32 mouse cellular contexts compared by ENCODE assay signal in the genomic region with DNA sequence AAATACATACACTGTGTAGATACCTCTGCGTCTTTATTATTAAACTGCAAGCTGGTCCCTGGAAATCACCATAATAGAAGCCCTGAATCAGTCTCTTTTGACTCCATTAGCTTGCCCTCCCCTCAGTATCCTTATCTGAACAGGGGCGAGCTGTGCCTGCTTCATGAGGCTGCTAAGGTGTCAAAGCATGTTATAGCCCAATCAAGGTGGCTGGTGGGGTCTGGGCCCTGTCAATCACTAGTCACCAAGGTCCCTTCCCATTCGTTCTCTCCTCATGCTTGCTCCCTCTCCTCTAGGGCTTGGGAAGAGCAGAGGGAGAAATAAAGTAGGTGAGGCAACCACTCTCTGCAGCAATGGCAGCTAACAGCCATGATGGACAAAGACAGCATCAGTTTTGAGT. TPM values are rescaled to one million over a fixed set of nuclear protein-coding genes. Genes with fewer than 3 reads are reported as not detected.
DNase-seq lines count a peak whose midpoint lies in the region; ATAC-seq and TF ChIP-seq lines count a peak whose summit lies in the region.
"Had no signal": no experiment of that assay in that cellular context is flagged by ENCODE, and none has a peak within 500 bp of the region (broad histone marks: within the 10 kb centered on the region; RNA-seq: fewer than 3 reads in every experiment).

No protein-coding gene starts in this region.

- no peak for ATAC-seq in liver, embryonic 12.5 days
- ATAC-seq in intestine, embryonic 16.5 days, result no peak
- ATAC-seq in stomach, postnatal 0 days (ENCODE audit: low FRiP score, low TSS enrichment), result no peak
- ATAC-seq in forebrain, embryonic 11.5 days (replicated peaks; ENCODE audit: low FRiP score), result no peak
- ATAC-seq: activated CD4-positive, CD25-positive, alpha-beta regulatory T cell, adult 4 months; forebrain, embryonic 14.5 days; forebrain, postnatal 0 days had no signal

- WGBS in liver, adult 2 months, result 80% methylated on average over 3 of the region's 3 CpGs
- 55% methylated on average over 3 of the region's 3 CpGs for WGBS in liver, embryonic 12.5 days (ENCODE audit: insufficient replicate concordance)
- 87% methylated on average over 3 of the region's 3 CpGs for WGBS in spleen, adult 2 months
- 65% methylated on average over 3 of the region's 3 CpGs for WGBS in intestine, embryonic 16.5 days
- 70% methylated on average over 3 of the region's 3 CpGs for WGBS in stomach, postnatal 0 days
- WGBS in forebrain, embryonic 11.5 days, result 69% methylated on average over 3 of the region's 3 CpGs

- no peak for TF ChIP-seq CTCF in liver, adult 2 months (IDR thresholded peaks at IDR 0.05; ENCODE audit: low read depth, low read length)
- TF ChIP-seq CTCF in spleen, adult 2 months (IDR thresholded peaks at IDR 0.05; ENCODE audit: extremely low read depth, insufficient read depth, insufficient read length, insufficient replicate concordance), result no peak
- no peak for TF ChIP-seq CTCF in stomach, postnatal 0 days (IDR thresholded peaks at IDR 0.05; ENCODE audit: low read depth)

- H3K4me3 ChIP-seq in liver, adult 2 months (ENCODE audit: insufficient read depth, low read depth, low read length), result no peak overlapping the region
- H3K4me3 ChIP-seq in liver, embryonic 12.5 days, result no peak overlapping the region
- H3K4me3 ChIP-seq in spleen, adult 2 months (ENCODE audit: extremely low read depth, insufficient read depth, insufficient read length), result no peak overlapping the region
- no peak overlapping the region for H3K4me3 ChIP-seq in intestine, embryonic 16.5 days (ENCODE audit: low read length)
- no peak overlapping the region for H3K4me3 ChIP-seq in stomach, postnatal 0 days (ENCODE audit: low read depth, low read length)
- H3K4me3 ChIP-seq in forebrain, embryonic 11.5 days (ENCODE audit: low read depth, low read length), result no peak overlapping the region
- H3K4me3 ChIP-seq: forebrain, embryonic 10.5 days; gastrocnemius, adult 2 months; hindbrain, embryonic 12.5 days; hindbrain, embryonic 15.5 days had no signal

- DNase-seq in liver, adult 2 months (ENCODE audit: extremely low read depth, low read depth, low spot score), result no peak
- no peak for DNase-seq in spleen, adult 2 months (ENCODE audit: low read depth in 1 of 2, low spot score in 2 of 2)
- DNase-seq in spleen, adult 18-20 months, result no peak
- DNase-seq in stomach, postnatal 0 days (ENCODE audit: low spot score), result peak; percentile 6
- no peak for DNase-seq in cerebellum, postnatal 10 days
- no peak for DNase-seq in forebrain, embryonic 11.5 days (ENCODE audit: low spot score)
- DNase-seq: adrenal gland, postnatal 25 days; cerebellum, adult 11 months; cerebellum, adult 8-10 months; cerebellum, postnatal 14 days; gastrocnemius, adult 2 months; gastrocnemius, postnatal 14 days had no signal

- TF ChIP-seq EP300 in stomach, postnatal 0 days (optimal IDR thresholded peaks at IDR 0.05), result no peak

- H3K4me2 ChIP-seq in liver, embryonic 12.5 days, result no peak overlapping the region
- H3K4me2 ChIP-seq in intestine, embryonic 16.5 days (ENCODE audit: low read depth, low read length), result no peak overlapping the region
- H3K4me2 ChIP-seq in stomach, postnatal 0 days (replicated peaks; ENCODE audit: low read depth), result no peak overlapping the region
- H3K4me2 ChIP-seq in forebrain, embryonic 11.5 days (ENCODE audit: low read depth, low read length, severe bottlenecking), result no peak overlapping the region
- H3K4me2 ChIP-seq: heart, embryonic 11.5 days; hindbrain, embryonic 12.5 days; hindbrain, embryonic 15.5 days had no signal

- H3K4me1 ChIP-seq in liver, adult 2 months (ENCODE audit: control insufficient read depth, insufficient read depth, low read length), result peaks cover 7% of the 10 kb centered on the region
- H3K4me1 ChIP-seq in liver, embryonic 12.5 days, result peaks cover 7% of the 10 kb centered on the region
- H3K4me1 ChIP-seq in spleen, adult 2 months (ENCODE audit: control insufficient read depth, insufficient read depth, insufficient read length), result peaks cover 11% of the 10 kb centered on the region; the same call in 1 of the 2 replicates
- H3K4me1 ChIP-seq in intestine, embryonic 16.5 days (ENCODE audit: control insufficient read depth, insufficient read depth, low read length), result peaks cover 17% of the 10 kb centered on the region
- 0 out of 2 replicates have a peak, but pooled peaks cover 3% of the 10 kb centered on the region for H3K4me1 ChIP-seq in stomach, postnatal 0 days (replicated peaks; ENCODE audit: control insufficient read depth, insufficient read depth)
- H3K4me1 ChIP-seq in forebrain, embryonic 11.5 days (replicated peaks; ENCODE audit: control insufficient read depth, insufficient read depth, low read length), result no peaks in the 10 kb centered on the region
- H3K4me1 ChIP-seq: hindbrain, embryonic 15.5 days had no signal

- H3K9me3 ChIP-seq in liver, embryonic 12.5 days (replicated peaks), result no peaks in the 10 kb centered on the region
- H3K9me3 ChIP-seq in intestine, embryonic 16.5 days (ENCODE audit: control insufficient read depth, low read length), result no peaks in the 10 kb centered on the region
- no peaks in the 10 kb centered on the region for H3K9me3 ChIP-seq in stomach, postnatal 0 days (ENCODE audit: control insufficient read depth, low read length)
- no peaks in the 10 kb centered on the region for H3K9me3 ChIP-seq in forebrain, embryonic 11.5 days (ENCODE audit: control insufficient read depth, low read length)
- H3K9me3 ChIP-seq: forebrain, embryonic 10.5 days; G1E; hindbrain, embryonic 12.5 days; hindbrain, embryonic 15.5 days had no signal

- H3K36me3 ChIP-seq in liver, adult 2 months (ENCODE audit: control insufficient read depth, insufficient read depth, low read length), result no peaks in the 10 kb centered on the region
- H3K36me3 ChIP-seq in liver, embryonic 12.5 days, result no peaks in the 10 kb centered on the region
- no peaks in the 10 kb centered on the region for H3K36me3 ChIP-seq in spleen, adult 2 months (ENCODE audit: control insufficient read depth, insufficient read depth, low read length)
- no peaks in the 10 kb centered on the region for H3K36me3 ChIP-seq in intestine, embryonic 16.5 days (ENCODE audit: control insufficient read depth, insufficient read depth, low read length)
- no peaks in the 10 kb centered on the region for H3K36me3 ChIP-seq in stomach, postnatal 0 days (ENCODE audit: control insufficient read depth, insufficient read depth, low read length)
- no peaks in the 10 kb centered on the region for H3K36me3 ChIP-seq in forebrain, embryonic 11.5 days (ENCODE audit: control insufficient read depth, insufficient read depth, low read length)
- H3K36me3 ChIP-seq: forebrain, embryonic 10.5 days; G1E; hindbrain, embryonic 12.5 days; hindbrain, embryonic 15.5 days had no signal

- H3K27me3 ChIP-seq in liver, adult 2 months (ENCODE audit: control insufficient read depth, insufficient read depth, low read length), result no peaks in the 10 kb centered on the region
- peaks cover 23% of the 10 kb centered on the region for H3K27me3 ChIP-seq in liver, embryonic 12.5 days (replicated peaks)
- no peaks in the 10 kb centered on the region for H3K27me3 ChIP-seq in spleen, adult 2 months (ENCODE audit: control insufficient read depth, insufficient read depth, low read length)
- no peaks in the 10 kb centered on the region for H3K27me3 ChIP-seq in intestine, embryonic 16.5 days (replicated peaks; ENCODE audit: control insufficient read depth, insufficient read depth, low read length)
- H3K27me3 ChIP-seq in stomach, postnatal 0 days (ENCODE audit: control insufficient read depth, insufficient read depth, low read length), result no peaks in the 10 kb centered on the region
- no peaks in the 10 kb centered on the region for H3K27me3 ChIP-seq in forebrain, embryonic 11.5 days (ENCODE audit: control insufficient read depth, insufficient read depth, low read length)
- H3K27me3 ChIP-seq: hindbrain, embryonic 12.5 days; hindbrain, embryonic 15.5 days had no signal

- H3K9ac ChIP-seq in liver, adult 2 months (ENCODE audit: low read depth, low read length), result peak overlapping the region; percentile 38
- no peak overlapping the region for H3K9ac ChIP-seq in liver, embryonic 12.5 days
- H3K9ac ChIP-seq in intestine, embryonic 16.5 days (ENCODE audit: low read depth, low read length), result no peak overlapping the region
- H3K9ac ChIP-seq in stomach, postnatal 0 days (ENCODE audit: low read length), result no peak overlapping the region
- H3K9ac ChIP-seq in forebrain, embryonic 11.5 days (ENCODE audit: low read length), result no peak overlapping the region
- H3K9ac ChIP-seq: forebrain, postnatal 0 days; hindbrain, embryonic 12.5 days; hindbrain, embryonic 15.5 days had no signal

- no peak for TF ChIP-seq POLR2A in liver, adult 2 months (IDR thresholded peaks at IDR 0.05; ENCODE audit: extremely low read depth, insufficient read depth, low read length)
- no peak for TF ChIP-seq POLR2A in spleen, adult 2 months (IDR thresholded peaks at IDR 0.05; ENCODE audit: low read depth, low read length)

- H3K79me2 ChIP-seq in liver, adult 2 months (ENCODE audit: control insufficient read depth, insufficient read depth, low read length), result no peaks in the 10 kb centered on the region

- peak overlapping the region; percentile 74 for H3K27ac ChIP-seq in liver, adult 2 months (replicated peaks; ENCODE audit: insufficient read depth, low read depth, low read length)
- no peak overlapping the region for H3K27ac ChIP-seq in liver, embryonic 12.5 days
- peak overlapping the region; percentile 13; the same call in 1 of the 2 replicates for H3K27ac ChIP-seq in spleen, adult 2 months (ENCODE audit: insufficient read depth, low read length)
- peak overlapping the region; percentile 46; the same call in 1 of the 2 replicates for H3K27ac ChIP-seq in intestine, embryonic 16.5 days (ENCODE audit: low read length)
- no peak overlapping the region for H3K27ac ChIP-seq in stomach, postnatal 0 days (replicated peaks)
- H3K27ac ChIP-seq in forebrain, embryonic 11.5 days (ENCODE audit: low read depth, low read length), result no peak overlapping the region
- H3K27ac ChIP-seq: forebrain, embryonic 10.5 days; gastrocnemius, adult 2 months; hindbrain, embryonic 12.5 days; hindbrain, embryonic 15.5 days had no signal

RNA-seq across cellular contexts. Expression of gene Ren1, which starts 3.1 kb away (rescaled TPM):
- total RNA-seq in liver, adult 2 months (2014; rRNA removed), result not detected in 2 replicates
- polyA plus RNA-seq in liver, adult 2 months (2012; rRNA removed), result 0.18 and 7.6 TPM in 2 replicates
- 0.29 and 0.39 TPM in 2 replicates for polyA plus RNA-seq in liver, embryonic 12.5 days (2016; fragmentation: Nextera tagmentation; extraction: Ambion mirVana)
- 0.66 TPM in 1 of 2 replicates, not detected in the other for polyA plus RNA-seq in spleen, adult 2 months (2012; rRNA removed)
- polyA plus RNA-seq in intestine, embryonic 16.5 days (2015; fragmentation: Nextera tagmentation; extraction: Ambion mirVana), result 1.3 and 6.7 TPM in 2 replicates
- 2.9 and 6.1 TPM in 2 replicates for polyA plus RNA-seq in stomach, postnatal 0 days (2015; fragmentation: Nextera tagmentation; extraction: Ambion mirVana)
- polyA plus RNA-seq in forebrain, embryonic 11.5 days (2014; fragmentation: Nextera tagmentation; extraction: Ambion mirVana), result not detected in 2 replicates
- total RNA-seq: G1E; gastrocnemius, postnatal 14 days; gastrocnemius, postnatal 4 days; hematopoietic stem cell, adult 5-6 weeks had no signal
- polyA plus RNA-seq: activated CD4-positive, CD25-positive, alpha-beta regulatory T cell, adult 4 months; embryonic facial prominence, embryonic 11.5 days; forebrain, embryonic 10.5 days; forebrain, embryonic 14.5 days; frontal cortex, adult 2 months; G1E; heart, embryonic 11.5 days; heart, embryonic 14.5 days had no signal

RNA-seq across cellular contexts. Expression of gene Etnk2, which starts 16.1 kb away (rescaled TPM):
- total RNA-seq in liver, adult 2 months (2014; rRNA removed), result 361 and 389 TPM in 2 replicates
- 249 and 278 TPM in 2 replicates for polyA plus RNA-seq in liver, adult 2 months (2012; rRNA removed)
- 4.0 and 4.1 TPM in 2 replicates for polyA plus RNA-seq in liver, embryonic 12.5 days (2016; fragmentation: Nextera tagmentation; extraction: Ambion mirVana)
- 0.20 and 0.22 TPM in 2 replicates for polyA plus RNA-seq in spleen, adult 2 months (2012; rRNA removed)
- 3.0 and 3.5 TPM in 2 replicates for polyA plus RNA-seq in intestine, embryonic 16.5 days (2015; fragmentation: Nextera tagmentation; extraction: Ambion mirVana)
- polyA plus RNA-seq in stomach, postnatal 0 days (2015; fragmentation: Nextera tagmentation; extraction: Ambion mirVana), result 2.8 and 4.2 TPM in 2 replicates
- 1.8 and 2.7 TPM in 2 replicates for polyA plus RNA-seq in forebrain, embryonic 11.5 days (2014; fragmentation: Nextera tagmentation; extraction: Ambion mirVana)
- total RNA-seq: hematopoietic stem cell, adult 5-6 weeks had no signal
- polyA plus RNA-seq: G1E had no signal

RNA-seq across cellular contexts. Expression of gene Kiss1, which starts 25.6 kb away (rescaled TPM):
- not detected in 2 replicates for total RNA-seq in liver, adult 2 months (2014; rRNA removed)
- polyA plus RNA-seq in liver, adult 2 months (2012; rRNA removed), result not detected in 2 replicates
- polyA plus RNA-seq in liver, embryonic 12.5 days (2016; fragmentation: Nextera tagmentation; extraction: Ambion mirVana), result not detected in 2 replicates
- polyA plus RNA-seq in spleen, adult 2 months (2012; rRNA removed), result not detected in 2 replicates
- polyA plus RNA-seq in intestine, embryonic 16.5 days (2015; fragmentation: Nextera tagmentation; extraction: Ambion mirVana), result not detected in 2 replicates
- not detected in 2 replicates for polyA plus RNA-seq in stomach, postnatal 0 days (2015; fragmentation: Nextera tagmentation; extraction: Ambion mirVana)
- polyA plus RNA-seq in forebrain, embryonic 11.5 days (2014; fragmentation: Nextera tagmentation; extraction: Ambion mirVana), result 0.43 TPM in 1 of 2 replicates, not detected in the other
- total RNA-seq: adrenal gland, adult 8-10 months; adrenal gland, postnatal 25 days; forebrain, postnatal 0 days; G1E; gastrocnemius, adult 2 months; gastrocnemius, postnatal 14 days; gastrocnemius, postnatal 4 days; heart, adult 8-10 months; heart, postnatal 25 days; hematopoietic stem cell, adult 5-6 weeks had no signal
- polyA plus RNA-seq: activated CD4-positive, CD25-positive, alpha-beta regulatory T cell, adult 4 months; embryonic facial prominence, embryonic 11.5 days; embryonic facial prominence, embryonic 14.5 days; forebrain, embryonic 10.5 days; forebrain, embryonic 14.5 days; forebrain, postnatal 0 days; G1E; heart, embryonic 11.5 days; heart, embryonic 14.5 days; heart, postnatal 0 days; hindbrain, embryonic 12.5 days had no signal

RNA-seq across cellular contexts. Expression of gene Golt1a, which starts 37.6 kb away (rescaled TPM):
- total RNA-seq in liver, adult 2 months (2014; rRNA removed), result 11.4 and 13.0 TPM in 2 replicates
- 16.1 and 21.2 TPM in 2 replicates for polyA plus RNA-seq in liver, adult 2 months (2012; rRNA removed)
- 4.4 and 5.8 TPM in 2 replicates for polyA plus RNA-seq in liver, embryonic 12.5 days (2016; fragmentation: Nextera tagmentation; extraction: Ambion mirVana)
- 0.12 TPM in 1 of 2 replicates, not detected in the other for polyA plus RNA-seq in spleen, adult 2 months (2012; rRNA removed)
- 34.8 and 45.4 TPM in 2 replicates for polyA plus RNA-seq in intestine, embryonic 16.5 days (2015; fragmentation: Nextera tagmentation; extraction: Ambion mirVana)
- 7.6 and 10.8 TPM in 2 replicates for polyA plus RNA-seq in stomach, postnatal 0 days (2015; fragmentation: Nextera tagmentation; extraction: Ambion mirVana)
- not detected in 2 replicates for polyA plus RNA-seq in forebrain, embryonic 11.5 days (2014; fragmentation: Nextera tagmentation; extraction: Ambion mirVana)
- total RNA-seq: G1E; gastrocnemius, adult 2 months; gastrocnemius, postnatal 14 days; gastrocnemius, postnatal 4 days; heart, adult 8-10 months; heart, postnatal 25 days; hematopoietic stem cell, adult 5-6 weeks had no signal
- polyA plus RNA-seq: activated CD4-positive, CD25-positive, alpha-beta regulatory T cell, adult 4 months; embryonic facial prominence, embryonic 11.5 days; embryonic facial prominence, embryonic 14.5 days; forebrain, embryonic 10.5 days; forebrain, embryonic 14.5 days; forebrain, postnatal 0 days; G1E; heart, embryonic 11.5 days; heart, embryonic 14.5 days; heart, postnatal 0 days; hindbrain, embryonic 12.5 days; hindbrain, embryonic 15.5 days had no signal

Comparison
In these comparisons a context has a peak if more than half of its experiments do, and no peak if none do; other contexts are left out.
1. H3K27ac ChIP-seq: peak in liver, adult 2 months (single experiment), spleen, adult 2 months (single experiment) and intestine, embryonic 16.5 days (single experiment); none in liver, embryonic 12.5 days (single experiment), stomach, postnatal 0 days (single experiment) and forebrain, embryonic 11.5 days (single experiment).
2. RNA of gene Etnk2, which starts 16.1 kb away (polyA plus RNA-seq): 249 to 278 TPM in liver, adult 2 months; 4.0 to 4.1 TPM in liver, embryonic 12.5 days, 3.0 to 3.5 TPM in intestine, embryonic 16.5 days, 2.8 to 4.2 TPM in stomach, postnatal 0 days, 1.8 to 2.7 TPM in forebrain, embryonic 11.5 days and 0.20 to 0.22 TPM in spleen, adult 2 months; every median in the first group is over 10 times any median in the second.